Mouse (Mus musculus): ENCODE data around the gene Adamtsl4. TPM values are rescaled to one million over a fixed set of nuclear protein-coding genes. Genes with fewer than 3 reads are reported as not detected.
"Not testable (repeated sequence)": the region's sequence is repeated elsewhere in the genome, so short reads cannot be mapped to it uniquely, and the experiment has no call there.

The Adamtsl4 gene
- total RNA-seq, 2 experiments from 2014 or later: not detected

- 0 out of 2 replicates have a peak, but pooled peaks have one; percentile 49 for ATAC-seq (replicated peaks; ENCODE audit: low FRiP score, low TSS enrichment, poor library complexity, severe bottlenecking)
Measured at GRCm38 (mm10) chr3:95701877-95702540, 14.3 kb upstream of the Adamtsl4 start.

DNA sequence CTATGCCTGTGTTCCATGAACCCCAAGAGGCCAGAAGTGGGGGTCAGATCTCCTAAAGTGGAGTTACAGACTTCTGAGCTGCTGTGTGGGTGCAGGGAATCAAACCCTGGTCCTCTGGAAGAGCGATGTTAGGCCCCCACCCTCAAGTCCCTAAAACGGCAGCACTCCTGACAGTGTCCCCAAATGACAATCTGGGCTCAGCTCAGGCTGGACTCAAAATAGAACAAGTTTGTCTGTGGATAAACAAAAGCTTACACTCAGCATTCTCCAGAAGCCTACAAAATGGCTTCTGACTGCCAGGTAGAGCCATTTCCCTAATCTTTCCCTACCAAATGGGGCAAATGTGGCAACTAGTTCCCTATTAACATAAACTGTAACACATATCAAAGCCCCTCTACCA, 13.4 kb upstream of the Adamtsl4 start:
- ATAC-seq (replicated peaks; ENCODE audit: low FRiP score, low TSS enrichment, poor library complexity, severe bottlenecking): no peak

- no peak for ATAC-seq (replicated peaks; ENCODE audit: low FRiP score, low TSS enrichment, poor library complexity, severe bottlenecking)
Measured at GRCm38 (mm10) chr3:95700233-95700681, 12.5 kb upstream of the Adamtsl4 start.

DNA sequence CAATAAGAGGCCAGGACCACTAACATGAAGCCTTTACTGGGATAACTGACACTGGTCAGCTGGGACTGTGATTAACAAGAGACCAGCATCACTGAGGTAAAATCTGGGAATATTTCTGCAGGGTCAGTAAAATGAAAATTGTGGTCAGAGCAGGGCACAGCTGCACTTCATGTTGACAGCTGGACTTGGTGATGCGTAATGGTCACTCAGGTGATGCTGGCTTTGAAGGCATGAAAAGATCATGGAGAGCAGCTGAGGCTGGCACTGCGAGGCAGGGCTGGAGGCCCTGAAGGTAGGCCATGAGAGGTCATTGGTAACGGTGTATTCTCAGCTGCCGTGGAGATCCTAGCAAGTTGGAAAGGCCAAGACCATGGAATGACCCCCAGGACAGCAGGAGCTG, 10.6 kb upstream of the Adamtsl4 start:
- no peak for ATAC-seq (replicated peaks; ENCODE audit: low FRiP score, low TSS enrichment, poor library complexity, severe bottlenecking)

DNA sequence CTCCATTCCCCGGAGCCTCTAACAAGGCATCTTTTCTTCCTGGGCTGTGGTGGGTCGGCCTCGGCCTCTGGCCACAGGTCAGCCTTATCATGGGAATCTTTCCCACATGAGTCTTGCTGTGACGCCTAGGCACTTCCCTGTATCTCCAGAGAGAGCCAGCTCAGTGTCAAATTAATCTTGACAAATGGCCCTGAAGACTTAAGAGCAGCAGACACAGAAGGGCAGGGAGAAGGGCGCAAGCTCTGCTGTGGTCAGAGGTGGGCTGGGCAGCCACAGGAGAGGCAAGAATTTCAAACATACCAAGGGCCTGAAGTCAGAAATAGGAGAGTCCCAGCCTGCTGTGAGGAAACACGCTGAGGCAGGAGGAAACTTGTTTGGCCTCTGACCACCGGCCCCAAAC, 8.6 kb upstream of the Adamtsl4 start:
- ATAC-seq (replicated peaks; ENCODE audit: low FRiP score, low TSS enrichment, poor library complexity, severe bottlenecking): no peak

DNA sequence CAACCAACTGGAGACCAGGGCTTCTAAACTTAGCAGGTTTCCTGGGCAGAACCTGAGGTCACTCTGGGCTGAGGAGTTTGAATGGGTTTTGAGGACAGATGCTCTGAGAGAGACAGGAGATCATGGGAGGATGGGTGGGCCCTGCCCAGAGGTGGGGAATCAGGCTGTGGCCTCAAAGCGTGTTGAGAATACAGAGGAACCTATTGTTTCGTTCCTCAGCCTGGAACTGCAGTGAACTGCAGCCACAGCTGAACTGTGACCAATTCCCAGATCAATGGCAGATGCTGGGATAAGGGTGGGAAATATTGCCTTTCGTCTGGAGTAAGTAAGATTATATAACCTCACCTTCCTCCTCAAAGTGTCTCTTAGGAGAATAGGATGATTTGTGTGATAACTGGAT, 8.1 kb upstream of the Adamtsl4 start:
- no peak for ATAC-seq (replicated peaks; ENCODE audit: low FRiP score, low TSS enrichment, poor library complexity, severe bottlenecking)

GRCm38 (mm10) chr3:95694808-95695703, 7.3 kb upstream of the Adamtsl4 start:
- ATAC-seq (replicated peaks; ENCODE audit: low FRiP score, low TSS enrichment, poor library complexity, severe bottlenecking): no peak

DNA sequence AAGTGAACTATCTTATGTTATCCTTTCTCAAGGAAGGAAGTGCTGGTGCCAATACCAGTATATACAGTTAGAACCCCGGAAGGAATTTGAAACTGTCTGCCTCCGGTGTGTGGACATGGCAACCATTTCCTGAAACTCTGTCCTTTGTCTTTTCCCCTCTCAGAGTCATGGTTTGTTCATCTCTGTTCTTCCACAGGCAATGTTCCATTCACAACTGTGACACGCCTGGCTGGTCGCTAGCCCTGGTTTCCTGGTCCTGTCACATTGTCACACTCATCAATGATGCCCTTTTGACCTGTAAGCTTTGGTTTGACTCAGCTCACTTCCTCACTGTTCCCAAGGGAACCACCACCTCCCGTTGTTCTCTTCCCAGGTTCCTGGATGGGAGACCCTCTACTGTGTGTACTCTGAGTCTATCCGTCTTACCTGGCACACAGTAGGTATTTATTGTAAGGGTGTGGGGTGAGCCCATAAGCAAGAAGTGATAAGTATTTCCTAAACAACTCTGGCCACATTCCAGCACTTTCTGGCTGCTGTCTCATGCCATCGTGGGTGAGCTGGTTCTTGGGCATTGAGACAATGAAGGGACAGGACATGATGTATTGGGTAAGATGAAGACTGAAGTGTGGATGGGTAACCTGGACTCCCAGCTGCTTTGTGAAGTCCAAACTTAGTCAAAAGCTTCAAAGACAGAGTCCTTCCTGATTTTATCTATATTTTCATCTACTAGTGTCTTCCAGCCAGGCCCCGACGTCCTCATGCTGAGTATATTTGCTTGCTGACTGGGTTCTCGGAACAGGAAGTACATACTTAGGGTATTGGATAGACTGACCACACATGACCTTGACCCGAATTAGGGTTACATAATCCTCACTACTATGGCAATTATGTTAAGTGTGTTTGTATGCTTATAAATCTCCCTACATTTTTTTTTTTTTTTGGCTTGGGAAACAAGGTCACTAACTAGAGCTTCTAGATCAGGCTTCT, 6.4 kb upstream of the Adamtsl4 start:
- ATAC-seq (replicated peaks; ENCODE audit: low FRiP score, low TSS enrichment, poor library complexity, severe bottlenecking): no peak

DNA sequence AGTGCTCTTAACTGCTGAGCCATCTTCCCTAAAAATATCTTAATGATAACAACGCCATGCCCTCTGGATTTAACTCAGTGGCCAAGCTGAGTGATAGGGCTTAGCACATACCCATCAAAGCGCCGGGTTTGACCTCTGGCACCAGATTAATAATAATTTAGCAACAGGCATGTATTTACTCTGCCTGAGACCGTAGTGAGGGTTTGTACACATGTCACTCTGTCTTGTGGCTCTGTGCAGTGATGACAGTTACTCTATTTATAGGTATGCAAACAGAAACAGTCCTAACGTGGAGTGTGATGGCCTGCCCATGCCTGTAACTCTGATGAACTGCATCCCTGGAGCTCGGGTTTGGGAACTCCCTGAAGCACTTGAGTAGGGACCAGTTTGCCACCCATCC, 5.0 kb upstream of the Adamtsl4 start:
- no peak for ATAC-seq (replicated peaks; ENCODE audit: low FRiP score, low TSS enrichment, poor library complexity, severe bottlenecking)

GRCm38 (mm10) chr3:95690552-95690951, 2.8 kb upstream of the Adamtsl4 start:
- not testable (repeated sequence) for ATAC-seq (replicated peaks; ENCODE audit: low FRiP score, low TSS enrichment, poor library complexity, severe bottlenecking)

DNA sequence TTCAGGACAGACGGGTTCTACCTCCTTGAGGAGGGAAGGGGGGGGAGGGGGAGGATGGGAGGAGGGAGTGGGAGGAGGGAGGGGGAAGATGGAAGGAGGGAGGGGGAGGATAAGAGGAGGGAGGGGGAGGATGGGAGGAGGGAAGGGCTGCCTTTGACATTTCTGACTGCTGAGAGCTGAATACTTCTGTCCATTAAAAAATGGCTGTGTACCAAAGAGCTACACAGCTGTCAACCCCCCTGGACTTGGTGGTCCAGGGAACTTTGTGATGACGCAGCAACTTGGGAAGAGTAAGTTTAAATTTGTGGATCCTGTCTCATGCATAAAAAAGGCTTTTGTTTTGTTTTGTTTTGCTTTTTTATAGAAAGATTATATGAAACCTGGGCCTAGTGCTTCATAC, 2.2 kb upstream of the Adamtsl4 start:
- ATAC-seq (replicated peaks; ENCODE audit: low FRiP score, low TSS enrichment, poor library complexity, severe bottlenecking): no peak

DNA sequence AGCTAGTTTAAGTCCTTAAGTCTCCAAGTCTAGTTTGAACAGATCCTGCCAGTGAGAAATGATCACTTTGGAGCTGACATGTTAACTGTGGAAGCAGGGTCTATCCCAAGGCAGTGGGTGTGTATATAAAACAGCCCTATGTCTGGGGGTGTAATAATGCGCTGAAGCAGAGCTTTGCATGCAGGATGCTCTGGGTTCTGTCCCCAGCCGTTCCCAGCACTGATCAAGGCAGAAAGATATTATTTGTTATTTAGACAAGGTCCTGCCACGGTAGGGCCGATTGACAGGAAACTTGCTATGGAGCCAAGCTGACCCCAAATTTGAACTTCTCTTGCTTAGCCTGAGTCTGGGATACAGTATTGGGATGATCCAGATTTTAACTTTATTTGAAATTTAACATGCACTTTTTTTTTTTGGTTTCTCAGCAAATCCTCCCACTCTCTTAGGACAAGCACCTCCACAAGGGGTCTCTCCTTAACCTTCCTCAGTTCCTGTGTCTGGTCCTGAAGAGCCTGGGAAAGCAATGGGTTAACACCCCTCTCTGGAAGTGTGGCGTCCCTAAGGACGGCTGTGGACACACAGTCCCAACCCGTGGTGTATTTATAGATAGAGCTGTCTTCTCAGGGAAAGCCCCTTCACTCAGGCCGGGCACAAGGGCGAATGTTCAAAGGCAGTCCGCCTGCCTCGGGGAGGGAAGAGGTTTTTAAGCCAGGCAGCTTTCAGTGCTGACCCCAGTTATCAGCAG, 1.6 kb upstream of the Adamtsl4 start:
- no peak for ATAC-seq (replicated peaks; ENCODE audit: low FRiP score, low TSS enrichment, poor library complexity, severe bottlenecking)

- ATAC-seq (replicated peaks; ENCODE audit: low FRiP score, low TSS enrichment, poor library complexity, severe bottlenecking): no peak
Measured at GRCm38 (mm10) chr3:95687168-95687523, 571 bp downstream of the Adamtsl4 start.

- ATAC-seq (replicated peaks; ENCODE audit: low FRiP score, low TSS enrichment, poor library complexity, severe bottlenecking): no peak
Measured at GRCm38 (mm10) chr3:95686492-95687167, 1.1 kb downstream of the Adamtsl4 start.

GRCm38 (mm10) chr3:95685701-95686100, 2.0 kb downstream of the Adamtsl4 start:
- no peak for ATAC-seq (replicated peaks; ENCODE audit: low FRiP score, low TSS enrichment, poor library complexity, severe bottlenecking)

DNA sequence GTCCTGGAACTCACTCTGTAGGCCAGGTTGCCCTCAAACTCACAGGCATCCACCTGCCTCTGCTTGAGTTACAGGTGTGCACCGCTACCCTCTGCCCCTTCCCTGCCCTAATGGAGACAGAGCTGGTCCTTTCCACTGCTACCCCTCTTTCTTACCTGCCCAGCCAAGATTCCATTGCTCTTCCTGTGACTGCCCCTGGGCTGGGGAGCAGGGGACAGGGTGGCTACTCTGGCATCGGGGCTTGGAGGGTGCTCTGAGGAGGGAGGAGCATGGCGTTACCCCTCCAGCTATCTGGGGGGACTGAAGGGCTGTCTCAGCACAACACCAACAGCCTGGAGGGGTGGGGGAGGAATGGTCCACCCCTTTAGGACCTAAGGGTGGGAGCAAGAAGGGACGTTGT, 2.4 kb downstream of the Adamtsl4 start:
- ATAC-seq (replicated peaks; ENCODE audit: low FRiP score, low TSS enrichment, poor library complexity, severe bottlenecking): no peak

GRCm38 (mm10) chr3:95684846-95685245, 2.9 kb downstream of the Adamtsl4 start:
- no peak for ATAC-seq (replicated peaks; ENCODE audit: low FRiP score, low TSS enrichment, poor library complexity, severe bottlenecking)

- no peak for ATAC-seq (replicated peaks; ENCODE audit: low FRiP score, low TSS enrichment, poor library complexity, severe bottlenecking)
Measured at GRCm38 (mm10) chr3:95682878-95683277, 4.8 kb downstream of the Adamtsl4 start.

Measured in megakaryocyte-erythroid progenitor cell, adult 5-6 weeks (primary cell).